Mouse (Mus musculus): Measurements from ENCODE around the gene Pard3. TPM values are rescaled to one million over a fixed set of nuclear protein-coding genes. Genes with fewer than 3 reads are reported as not detected.
A peak's percentile ranks its signal among the peaks of the same experiment; 100 is the strongest.

Gene Pard3
- polyA plus RNA-seq, 1 experiment from 2014 or later: 54.3 TPM

- WGBS: under 1% methylated on average over 77 of the region's 80 CpGs
- Histone ChIP-seq H3K4me3 (peak overlapping the region; percentile 86), H3K27me3 (no peaks in the 10 kb centered on the region), H3K9me3 (no peaks in the 10 kb centered on the region), H3K4me2 (replicated peaks) (peak overlapping the region; percentile 61), H3K27ac (peak overlapping the region; percentile 98), H3K9ac (peak overlapping the region; percentile 98), H3K4me1 (peaks cover 30% of the 10 kb centered on the region), H3K36me3 (no peaks in the 10 kb centered on the region)
- ATAC-seq (ENCODE audit: insufficient number of reproducible peaks, insufficient read depth, low FRiP score, low TSS enrichment): peak; percentile 67
These were observed 844 bp downstream of the Pard3 start for GRCm38 (mm10) chr8:127064361-127065112.

GRCm38 (mm10) chr8:127065113-127065473 is 1.4 kb downstream of the Pard3 start:
- Histone ChIP-seq H3K27ac (peak overlapping the region; percentile 98), H3K9me3 (no peaks in the 10 kb centered on the region), H3K4me2 (replicated peaks) (peak overlapping the region; percentile 61), H3K9ac (peak overlapping the region; percentile 98), H3K4me3 (peak overlapping the region; percentile 86), H3K27me3 (no peaks in the 10 kb centered on the region), H3K4me1 (peaks cover 33% of the 10 kb centered on the region), H3K36me3 (no peaks in the 10 kb centered on the region)
- ATAC-seq (ENCODE audit: insufficient number of reproducible peaks, insufficient read depth, low FRiP score, low TSS enrichment): no peak
- WGBS: 2% methylated on average over 10 of the region's 10 CpGs

- Histone ChIP-seq H3K27me3 (no peaks in the 10 kb centered on the region), H3K27ac (0 out of 2 replicates have a peak overlapping the region, but pooled peaks have one; percentile 6), H3K4me1 (peaks cover 36% of the 10 kb centered on the region), H3K4me2 (replicated peaks) (peak overlapping the region; percentile 61), H3K4me3 (peak overlapping the region; percentile 86), H3K9ac (no peak overlapping the region), H3K9me3 (no peaks in the 10 kb centered on the region), H3K36me3 (no peaks in the 10 kb centered on the region)
- ATAC-seq (ENCODE audit: insufficient number of reproducible peaks, insufficient read depth, low FRiP score, low TSS enrichment): no peak
- 53% methylated on average over 1 of the region's 1 CpGs for WGBS
These were observed 2.1 kb downstream of the Pard3 start for GRCm38 (mm10) chr8:127065791-127066190.

- no peak overlapping the region for H3K27ac ChIP-seq
- H3K4me2 ChIP-seq (replicated peaks): no peak overlapping the region
- H3K9me3 ChIP-seq: no peaks in the 10 kb centered on the region
- no peak overlapping the region for H3K4me3 ChIP-seq
- H3K27me3 ChIP-seq: no peaks in the 10 kb centered on the region
- H3K36me3 ChIP-seq: no peaks in the 10 kb centered on the region
- no peak for ATAC-seq (ENCODE audit: insufficient number of reproducible peaks, insufficient read depth, low FRiP score, low TSS enrichment)
- H3K9ac ChIP-seq: no peak overlapping the region
- peaks cover 36% of the 10 kb centered on the region for H3K4me1 ChIP-seq
These were observed 2.8 kb downstream of the Pard3 start for GRCm38 (mm10) chr8:127066501-127066900.

GRCm38 (mm10) chr8:127068719-127069118 is 5.0 kb downstream of the Pard3 start:
- 79% methylated on average over 3 of the region's 3 CpGs for WGBS

GRCm38 (mm10) chr8:127070225-127070624 is 6.5 kb downstream of the Pard3 start:
- ATAC-seq (ENCODE audit: insufficient number of reproducible peaks, insufficient read depth, low FRiP score, low TSS enrichment): no peak
- WGBS: 74% methylated on average over 3 of the region's 3 CpGs

More at GRCm38 (mm10) chr8:127068719-127069118, 5.0 kb downstream of the Pard3 start:
- Histone ChIP-seq H3K4me2 (replicated peaks) (no peak overlapping the region), H3K9ac (no peak overlapping the region), H3K36me3 (no peaks in the 10 kb centered on the region), H3K27me3 (no peaks in the 10 kb centered on the region), H3K4me1 (peaks cover 33% of the 10 kb centered on the region), H3K9me3 (no peaks in the 10 kb centered on the region), H3K4me3 (no peak overlapping the region), H3K27ac (no peak overlapping the region)
- ATAC-seq (ENCODE audit: insufficient number of reproducible peaks, insufficient read depth, low FRiP score, low TSS enrichment): no peak

GRCm38 (mm10) chr8:127073052-127073618 is 9.4 kb downstream of the Pard3 start:
- H3K9ac ChIP-seq: no peak overlapping the region
- H3K4me2 ChIP-seq (replicated peaks): no peak overlapping the region
- ATAC-seq (ENCODE audit: insufficient number of reproducible peaks, insufficient read depth, low FRiP score, low TSS enrichment): no peak
- H3K4me3 ChIP-seq: no peak overlapping the region
- peaks cover 23% of the 10 kb centered on the region for H3K4me1 ChIP-seq
- 68% methylated on average over 5 of the region's 5 CpGs for WGBS
- H3K27ac ChIP-seq: no peak overlapping the region
- no peaks in the 10 kb centered on the region for H3K36me3 ChIP-seq
- H3K27me3 ChIP-seq: no peaks in the 10 kb centered on the region
- no peaks in the 10 kb centered on the region for H3K9me3 ChIP-seq

More at GRCm38 (mm10) chr8:127070225-127070624, 6.5 kb downstream of the Pard3 start:
- Histone ChIP-seq H3K4me2 (replicated peaks) (no peak overlapping the region), H3K27ac (no peak overlapping the region), H3K9ac (no peak overlapping the region), H3K9me3 (no peaks in the 10 kb centered on the region), H3K4me1 (peaks cover 33% of the 10 kb centered on the region), H3K36me3 (no peaks in the 10 kb centered on the region), H3K27me3 (no peaks in the 10 kb centered on the region), H3K4me3 (no peak overlapping the region)

GRCm38 (mm10) chr8:127076511-127076910 is 12.8 kb downstream of the Pard3 start:
- Histone ChIP-seq H3K9me3 (no peaks in the 10 kb centered on the region), H3K4me2 (replicated peaks) (no peak overlapping the region), H3K4me3 (no peak overlapping the region), H3K9ac (no peak overlapping the region), H3K4me1 (peaks cover 32% of the 10 kb centered on the region), H3K27ac (no peak overlapping the region), H3K36me3 (no peaks in the 10 kb centered on the region), H3K27me3 (no peaks in the 10 kb centered on the region)
- ATAC-seq (ENCODE audit: insufficient number of reproducible peaks, insufficient read depth, low FRiP score, low TSS enrichment): no peak
- 93% methylated on average over 7 of the region's 7 CpGs for WGBS

GRCm38 (mm10) chr8:127079244-127079805 is 15.6 kb downstream of the Pard3 start:
- no peak for ATAC-seq (ENCODE audit: insufficient number of reproducible peaks, insufficient read depth, low FRiP score, low TSS enrichment)
- Histone ChIP-seq H3K4me2 (replicated peaks) (no peak overlapping the region), H3K9me3 (no peaks in the 10 kb centered on the region), H3K9ac (no peak overlapping the region), H3K4me3 (no peak overlapping the region), H3K4me1 (peaks cover 34% of the 10 kb centered on the region), H3K27me3 (no peaks in the 10 kb centered on the region), H3K27ac (no peak overlapping the region), H3K36me3 (no peaks in the 10 kb centered on the region)
- WGBS: 37% methylated on average over 5 of the region's 5 CpGs

GRCm38 (mm10) chr8:127081297-127081696 is 17.6 kb downstream of the Pard3 start:
- no peaks in the 10 kb centered on the region for H3K36me3 ChIP-seq
- 93% methylated on average over 3 of the region's 3 CpGs for WGBS
- H3K27ac ChIP-seq: no peak overlapping the region
- H3K9ac ChIP-seq: no peak overlapping the region
- no peaks in the 10 kb centered on the region for H3K9me3 ChIP-seq
- no peak overlapping the region for H3K4me3 ChIP-seq
- no peak overlapping the region for H3K4me2 ChIP-seq (replicated peaks)
- no peak for ATAC-seq (ENCODE audit: insufficient number of reproducible peaks, insufficient read depth, low FRiP score, low TSS enrichment)
- H3K27me3 ChIP-seq: no peaks in the 10 kb centered on the region
- H3K4me1 ChIP-seq: peaks cover 43% of the 10 kb centered on the region

GRCm38 (mm10) chr8:127082486-127082885 is 18.8 kb downstream of the Pard3 start:
- no peaks in the 10 kb centered on the region for H3K27me3 ChIP-seq
- no peak overlapping the region for H3K4me3 ChIP-seq
- ATAC-seq (ENCODE audit: insufficient number of reproducible peaks, insufficient read depth, low FRiP score, low TSS enrichment): no peak
- H3K9ac ChIP-seq: no peak overlapping the region
- H3K27ac ChIP-seq: no peak overlapping the region
- WGBS: 88% methylated on average over 2 of the region's 2 CpGs
- H3K9me3 ChIP-seq: no peaks in the 10 kb centered on the region
- no peaks in the 10 kb centered on the region for H3K36me3 ChIP-seq
- H3K4me2 ChIP-seq (replicated peaks): no peak overlapping the region
- peaks cover 49% of the 10 kb centered on the region for H3K4me1 ChIP-seq

GRCm38 (mm10) chr8:127084565-127084964 is 20.9 kb downstream of the Pard3 start:
- Histone ChIP-seq H3K9ac (no peak overlapping the region), H3K4me2 (replicated peaks) (no peak overlapping the region), H3K27ac (no peak overlapping the region), H3K4me1 (peaks cover 48% of the 10 kb centered on the region), H3K4me3 (no peak overlapping the region), H3K9me3 (no peaks in the 10 kb centered on the region), H3K27me3 (no peaks in the 10 kb centered on the region), H3K36me3 (no peaks in the 10 kb centered on the region)
- no peak for ATAC-seq (ENCODE audit: insufficient number of reproducible peaks, insufficient read depth, low FRiP score, low TSS enrichment)
- 89% methylated on average over 6 of the region's 6 CpGs for WGBS

Data from embryonic facial prominence, embryonic 12.5 days (tissue).